Mouse (Mus musculus) liver, embryonic 14.5 days (tissue): ENCODE results near the gene Wwp2.

Experiments used
- CTCF ChIP-seq: IDR thresholded peaks from 2 replicates; pipeline ENCODE4 v1.5.1; 2016; ENCODE audit warnings: antibody characterized with exemption, low read depth, control low read depth
- EP300 ChIP-seq: IDR thresholded peaks from 2 replicates; pipeline ENCODE4 v1.6.1; 2016; ENCODE audit warnings: antibody characterized with exemption, low read depth

GRCm38 (mm10) chr8:107582136-107582535, 146.0 kb downstream of the Wwp2 start:
- TF ChIP-seq EP300 (no peak), CTCF (no peak)
